Mouse (Mus musculus): ENCODE data around the gene Vmn1r178. TPM values are rescaled to one million over a fixed set of nuclear protein-coding genes. Genes with fewer than 3 reads are reported as not detected.

Gene Vmn1r178
- not detected for polyA plus RNA-seq (2017; shearing (Covaris generic))

DNA sequence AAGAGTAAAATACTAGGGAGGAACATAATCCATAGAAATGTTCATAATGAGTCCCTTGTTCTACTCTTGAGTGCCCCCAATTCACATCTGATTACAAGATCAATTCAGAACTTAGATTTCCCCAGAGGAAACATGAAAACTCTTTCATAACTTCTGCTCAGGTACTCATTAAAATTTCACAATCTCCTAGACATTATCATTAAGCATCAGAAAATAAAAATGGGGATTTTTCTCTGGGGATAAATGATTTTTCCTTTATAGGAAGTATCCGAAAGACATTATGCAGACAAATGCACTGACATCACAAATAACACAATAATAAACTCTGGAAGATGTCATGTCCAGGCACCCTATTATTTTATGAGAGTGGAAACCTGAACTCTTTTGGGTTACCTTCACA, at the start of gene Vmn1r178:
TSS of gene Vmn1r178 (plus strand) at position 301 of the 400 bp plus-strand sequence.

DNA sequence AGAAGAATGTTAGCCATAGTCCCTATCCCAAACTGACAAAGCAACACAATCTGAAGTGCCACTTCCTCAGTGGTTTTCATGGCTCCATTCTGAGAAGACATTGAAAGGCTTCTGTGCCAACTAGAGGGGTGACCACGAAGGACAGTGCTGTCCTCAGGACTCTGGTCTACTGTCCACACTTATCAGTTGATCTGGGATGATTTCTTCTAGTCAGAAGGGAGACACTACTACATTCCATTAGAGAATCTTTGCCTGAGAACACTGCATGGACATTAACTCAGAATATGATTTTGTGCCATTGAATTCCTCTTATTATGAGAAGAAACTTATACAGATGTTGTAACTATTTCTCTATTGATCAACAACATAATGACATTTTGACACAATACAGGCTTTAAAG, 25.5 kb upstream of the Vmn1r178 start, which contains the start of gene Vmn1r177:
TSS of gene Vmn1r177 (minus strand) at position 101 of the 400 bp plus-strand sequence.

DNA sequence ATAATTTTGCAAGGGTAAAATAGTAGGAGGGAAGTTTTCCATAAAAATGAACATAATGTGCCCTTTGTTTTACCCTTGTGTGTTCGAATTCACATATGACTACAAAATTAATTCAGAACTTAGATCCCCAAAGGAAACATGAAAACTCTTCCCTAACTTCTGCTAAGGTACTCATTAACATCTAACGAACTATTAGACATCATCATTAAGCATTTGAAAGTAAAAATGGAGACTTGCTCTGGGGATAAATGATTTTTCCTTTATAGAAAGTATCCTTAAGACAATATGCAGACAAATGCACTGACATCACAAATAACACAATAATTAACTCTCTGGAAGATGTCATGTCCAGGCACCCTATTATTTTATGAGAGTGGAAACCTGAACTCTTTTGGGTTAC, 34.9 kb downstream of the Vmn1r178 start, which contains the start of gene Vmn1r179:
TSS of gene Vmn1r179 (plus strand) at position 301 of the 400 bp plus-strand sequence.

Other genes starting within 250 kb of the Vmn1r178 start
- gene Vmn1r172, start 233.7 kb upstream of the Vmn1r178 start, polyA plus RNA-seq (2017; shearing (Covaris generic)), result not detected
- gene Vmn1r173, start 191.3 kb upstream of the Vmn1r178 start, polyA plus RNA-seq (2017; shearing (Covaris generic)), result 0.10 TPM
- not detected for gene Vmn1r174, start 139.7 kb upstream of the Vmn1r178 start, polyA plus RNA-seq (2017; shearing (Covaris generic))
- gene Vmn1r175, start 81.4 kb upstream of the Vmn1r178 start, polyA plus RNA-seq (2017; shearing (Covaris generic)), result not detected
- gene Vmn1r176, start 54.6 kb upstream of the Vmn1r178 start, polyA plus RNA-seq (2017; shearing (Covaris generic)), result not detected
- gene Vmn1r177, start 25.6 kb upstream of the Vmn1r178 start, polyA plus RNA-seq (2017; shearing (Covaris generic)), result not detected
- 0.26 TPM for gene Vmn1r179, start 35.0 kb downstream of the Vmn1r178 start, polyA plus RNA-seq (2017; shearing (Covaris generic))
- gene Vmn1r180, start 58.6 kb downstream of the Vmn1r178 start, polyA plus RNA-seq (2017; shearing (Covaris generic)), result 0.07 TPM
- gene Vmn1r181, start 82.6 kb downstream of the Vmn1r178 start, polyA plus RNA-seq (2017; shearing (Covaris generic)), result not detected
- gene V1rd19, start 109.7 kb downstream of the Vmn1r178 start, polyA plus RNA-seq (2017; shearing (Covaris generic)), result not detected
- 0.15 TPM for gene Vmn1r183, start 161.2 kb downstream of the Vmn1r178 start, polyA plus RNA-seq (2017; shearing (Covaris generic))
- gene Zfp180, start 189.9 kb downstream of the Vmn1r178 start, polyA plus RNA-seq (2017; shearing (Covaris generic)), result 29.6 TPM
- 1.8 TPM for gene Zfp112, start 220.3 kb downstream of the Vmn1r178 start, polyA plus RNA-seq (2017; shearing (Covaris generic))
- gene Zfp235, start 242.2 kb downstream of the Vmn1r178 start, polyA plus RNA-seq (2017; shearing (Covaris generic)), result 4.5 TPM